In genomic region chr3:155188857-155189256, GRCm38 (mm10) we compare ENCODE assay signal across 26 mouse cellular contexts.
A peak's percentile ranks its signal among the peaks of the same experiment; 100 is the strongest.
DNase-seq lines count a peak whose midpoint lies in the region; ATAC-seq lines count a peak whose summit lies in the region.
"Had no signal": no experiment of that assay in that cellular context is flagged by ENCODE, and none has a peak within 500 bp of the region (broad histone marks: within the 10 kb centered on the region; RNA-seq: fewer than 3 reads in every experiment).

No protein-coding gene starts in this region.

- peak overlapping the region; percentile 47; the same call in 1 of the 2 replicates for H3K27ac ChIP-seq in heart, embryonic 10.5 days
- peak overlapping the region; percentile 43; the same call in 1 of the 2 replicates for H3K27ac ChIP-seq in heart, embryonic 16.5 days (ENCODE audit: low read length)
- H3K27ac ChIP-seq: embryonic facial prominence, embryonic 12.5 days; forebrain, embryonic 12.5 days; hindbrain, embryonic 14.5 days; limb, embryonic 13.5 days; liver, embryonic 14.5 days; midbrain, embryonic 15.5 days; neural tube, embryonic 13.5 days had no signal

- no peaks in the 10 kb centered on the region for H3K36me3 ChIP-seq in heart, embryonic 10.5 days
- H3K36me3 ChIP-seq in heart, embryonic 16.5 days (ENCODE audit: control insufficient read depth, insufficient read depth), result no peaks in the 10 kb centered on the region
- H3K36me3 ChIP-seq: embryonic facial prominence, embryonic 12.5 days; forebrain, embryonic 12.5 days; limb, embryonic 13.5 days; midbrain, embryonic 15.5 days; neural tube, embryonic 13.5 days had no signal

- no peaks in the 10 kb centered on the region for H3K27me3 ChIP-seq in heart, embryonic 10.5 days (ENCODE audit: insufficient read depth, poor library complexity, severe bottlenecking)
- no peaks in the 10 kb centered on the region for H3K27me3 ChIP-seq in heart, embryonic 16.5 days (ENCODE audit: control insufficient read depth, insufficient read depth, low read length)
- H3K27me3 ChIP-seq: embryonic facial prominence, embryonic 12.5 days; forebrain, embryonic 12.5 days; limb, embryonic 13.5 days; midbrain, embryonic 15.5 days; neural tube, embryonic 13.5 days had no signal

- WGBS in heart, embryonic 10.5 days, result 52% methylated on average over 2 of the region's 2 CpGs
- WGBS in heart, embryonic 16.5 days, result 41% methylated on average over 2 of the region's 2 CpGs

- no peaks in the 10 kb centered on the region for H3K4me1 ChIP-seq in heart, embryonic 10.5 days
- peaks cover 5% of the 10 kb centered on the region; the same call in 1 of the 2 replicates for H3K4me1 ChIP-seq in heart, embryonic 16.5 days (ENCODE audit: control insufficient read depth, insufficient read depth, low read length)
- H3K4me1 ChIP-seq: embryonic facial prominence, embryonic 12.5 days; forebrain, embryonic 12.5 days; limb, embryonic 13.5 days; midbrain, embryonic 15.5 days; neural tube, embryonic 13.5 days had no signal

- no peaks in the 10 kb centered on the region for H3K9me3 ChIP-seq in heart, embryonic 10.5 days
- no peaks in the 10 kb centered on the region for H3K9me3 ChIP-seq in heart, embryonic 16.5 days (replicated peaks; ENCODE audit: control insufficient read depth, low read length)
- H3K9me3 ChIP-seq: embryonic facial prominence, embryonic 12.5 days; forebrain, embryonic 12.5 days; limb, embryonic 13.5 days; midbrain, embryonic 15.5 days; neural tube, embryonic 13.5 days had no signal

- no peak overlapping the region for H3K4me3 ChIP-seq in heart, embryonic 10.5 days
- H3K4me3 ChIP-seq in heart, embryonic 16.5 days (ENCODE audit: low read length), result no peak overlapping the region
- H3K4me3 ChIP-seq: embryonic facial prominence, embryonic 12.5 days; forebrain, embryonic 12.5 days; limb, embryonic 13.5 days; midbrain, embryonic 15.5 days; myocyte; neural tube, embryonic 13.5 days had no signal

- ATAC-seq in heart, embryonic 16.5 days (replicated peaks; ENCODE audit: extremely low read depth, insufficient read depth, low FRiP score), result peak; percentile 76
- ATAC-seq: inflammation-experienced regulatory T-cells, adult 6 months; midbrain, embryonic 15.5 days had no signal

- no peak overlapping the region for H3K9ac ChIP-seq in heart, embryonic 16.5 days (ENCODE audit: low read length)
- H3K9ac ChIP-seq: embryonic facial prominence, embryonic 12.5 days; forebrain, embryonic 12.5 days; hindbrain, embryonic 14.5 days; limb, embryonic 13.5 days; liver, embryonic 14.5 days; lung, embryonic 14.5 days; midbrain, embryonic 15.5 days; neural tube, embryonic 13.5 days had no signal

- H3K4me2 ChIP-seq in heart, embryonic 16.5 days (ENCODE audit: low read depth, low read length), result no peak overlapping the region
- H3K4me2 ChIP-seq: embryonic facial prominence, embryonic 12.5 days; forebrain, embryonic 12.5 days; hindbrain, embryonic 14.5 days; limb, embryonic 13.5 days; lung, embryonic 14.5 days; midbrain, embryonic 15.5 days; neural tube, embryonic 13.5 days had no signal

- no peak for DNase-seq in heart, embryonic 10.5 days (ENCODE audit: low spot score)
- DNase-seq in heart, adult 8-10 months (ENCODE audit: low spot score), result no peak
- peak; percentile 6 for DNase-seq in ES-CJ7 (ENCODE audit: low read depth, low spot score)
- DNase-seq in ZHBTc4 (ENCODE audit: low read depth, low spot score), result peak; percentile 12
- DNase-seq in B cell, adult 2 months, result no peak
- DNase-seq in kidney, adult 8-10 months, result no peak
- DNase-seq: cerebellum, adult 9-11 months; gastrocnemius, postnatal 36 days; kidney, adult 2 months; kidney, postnatal 25 days; layer of hippocampus, postnatal 36 days; lung, embryonic 14.5 days; lung, postnatal 4 days; retina, postnatal 1 day; thymus, adult 18-20 months; thymus, postnatal 36 days had no signal

Comparison
In these comparisons a context has a peak if more than half of its experiments do, and no peak if none do; other contexts are left out.
1. DNase-seq: peak in ES-CJ7 (single experiment) and ZHBTc4 (single experiment); none in heart, embryonic 10.5 days (single experiment), heart, adult 8-10 months (single experiment), B cell, adult 2 months (0 of 2) and kidney, adult 8-10 months (0 of 2).